Mouse (Mus musculus): ENCODE results near the gene B3galnt2. TPM values are rescaled to one million over a fixed set of nuclear protein-coding genes. Genes with fewer than 3 reads are reported as not detected.

The B3galnt2 gene
- 39.5 TPM for polyA plus RNA-seq (2014; fragmentation: Illumina TruSeq; extraction: RNeasy Lipid Tissue Mini Kit (QIAGEN cat#74804); ENCODE audit: low read depth, low replicate concordance)

GRCm38 (mm10) chr13:13953874-13954832, at the start of gene B3galnt2:
Gene B3galnt2, plus strand, starts transcription at chr13:13954469.

GRCm38 (mm10) chr13:14039292-14039965, 85.2 kb downstream of the B3galnt2 start, which contains the start of gene Tbce:
Gene Tbce, minus strand, starts transcription at chr13:14039638.

Other genes starting within 250 kb of the B3galnt2 start
- gene Gng4, start 170.4 kb upstream of the B3galnt2 start, polyA plus RNA-seq (2014; fragmentation: Illumina TruSeq; extraction: RNeasy Lipid Tissue Mini Kit (QIAGEN cat#74804); ENCODE audit: low read depth, low replicate concordance): 16.4 TPM
- 125 TPM for gene Tbce, start 85.2 kb downstream of the B3galnt2 start, polyA plus RNA-seq (2014; fragmentation: Illumina TruSeq; extraction: RNeasy Lipid Tissue Mini Kit (QIAGEN cat#74804); ENCODE audit: low read depth, low replicate concordance)
- gene Arid4b, start 108.8 kb downstream of the B3galnt2 start, polyA plus RNA-seq (2014; fragmentation: Illumina TruSeq; extraction: RNeasy Lipid Tissue Mini Kit (QIAGEN cat#74804); ENCODE audit: low read depth, low replicate concordance): 98.0 TPM
- 128 TPM for gene Ggps1, start 109.0 kb downstream of the B3galnt2 start, polyA plus RNA-seq (2014; fragmentation: Illumina TruSeq; extraction: RNeasy Lipid Tissue Mini Kit (QIAGEN cat#74804); ENCODE audit: low read depth, low replicate concordance)

All from adrenal gland, adult 10 weeks (tissue).